Mouse (Mus musculus): Measurements from ENCODE around the gene Cadm3. TPM values are rescaled to one million over a fixed set of nuclear protein-coding genes. Genes with fewer than 3 reads are reported as not detected.
A peak's percentile ranks its signal among the peaks of the same experiment; 100 is the strongest.

Cadm3 gene
- polyA plus RNA-seq, 1 experiment from 2014 or later, result 10.1 TPM

DNA sequence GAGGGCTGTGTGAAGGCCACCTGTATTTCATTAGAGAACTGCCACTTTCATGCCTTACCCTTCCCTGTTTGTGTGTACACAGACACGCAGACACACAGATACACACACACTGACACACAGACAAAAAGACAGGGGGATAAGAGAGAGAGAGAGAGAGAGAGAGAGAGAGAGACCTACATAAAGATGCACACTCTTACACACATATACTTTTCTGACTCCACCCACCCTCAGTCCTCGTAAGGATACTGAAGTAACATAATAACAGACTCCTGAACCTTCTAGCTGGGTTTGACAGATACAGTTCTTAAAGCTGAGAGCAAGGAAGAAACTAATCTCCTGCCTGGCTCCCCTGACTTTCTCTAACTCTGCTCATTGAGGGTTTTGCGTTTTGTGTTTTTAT lies 21.9 kb upstream of the Cadm3 start:
- Histone ChIP-seq H3K9me3 (ENCODE audit: control insufficient read depth, low read depth, low read length) (no peaks in the 10 kb centered on the region), H3K4me1 (ENCODE audit: control insufficient read depth, insufficient read depth, low read length) (no peaks in the 10 kb centered on the region), H3K27me3 (ENCODE audit: control insufficient read depth, insufficient read depth, low read length) (no peaks in the 10 kb centered on the region), H3K27ac (ENCODE audit: low read length) (no peak overlapping the region), H3K9ac (replicated peaks; ENCODE audit: low read depth, low read length) (no peak overlapping the region), H3K4me2 (replicated peaks; ENCODE audit: low read depth, low read length) (peak overlapping the region; percentile 25; the same call in 1 of the 2 replicates), H3K4me3 (ENCODE audit: low read depth, low read length) (no peak overlapping the region; the same call in 1 of the 2 replicates), H3K36me3 (ENCODE audit: control insufficient read depth, insufficient read depth, low read length) (no peaks in the 10 kb centered on the region)
- 24% methylated on average over 3 of the region's 3 CpGs for WGBS
- no peak for ATAC-seq (ENCODE audit: insufficient number of reproducible peaks, insufficient read depth, low FRiP score, low read depth)

DNA sequence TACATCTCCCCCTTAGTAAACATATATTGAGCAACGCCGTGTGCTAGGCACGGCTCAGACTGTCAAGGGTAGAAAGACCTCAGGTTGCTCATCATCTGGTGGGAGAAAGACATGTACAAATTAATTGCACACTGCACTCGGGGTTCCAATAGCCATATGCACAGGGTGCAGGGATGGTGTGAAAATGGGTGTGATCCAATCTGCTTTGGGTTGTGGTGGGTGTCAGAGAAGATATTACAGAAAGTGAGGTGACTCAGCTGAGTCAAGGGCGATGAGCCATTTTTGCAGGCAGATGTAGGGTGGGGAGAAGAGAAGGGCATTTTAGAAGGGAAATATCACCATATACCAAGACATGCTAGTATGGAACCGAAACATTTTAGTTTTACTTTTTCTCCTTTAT lies 13.9 kb upstream of the Cadm3 start:
- Histone ChIP-seq H3K4me2 (replicated peaks; ENCODE audit: low read depth, low read length) (no peak overlapping the region), H3K27me3 (ENCODE audit: control insufficient read depth, insufficient read depth, low read length) (no peaks in the 10 kb centered on the region), H3K27ac (ENCODE audit: low read length) (no peak overlapping the region), H3K4me3 (ENCODE audit: low read depth, low read length) (no peak overlapping the region), H3K4me1 (ENCODE audit: control insufficient read depth, insufficient read depth, low read length) (no peaks in the 10 kb centered on the region), H3K9me3 (ENCODE audit: control insufficient read depth, low read depth, low read length) (no peaks in the 10 kb centered on the region), H3K36me3 (ENCODE audit: control insufficient read depth, insufficient read depth, low read length) (no peaks in the 10 kb centered on the region), H3K9ac (replicated peaks; ENCODE audit: low read depth, low read length) (no peak overlapping the region)
- ATAC-seq (ENCODE audit: insufficient number of reproducible peaks, insufficient read depth, low FRiP score, low read depth), result no peak
- 85% methylated on average over 6 of the region's 6 CpGs for WGBS

DNA sequence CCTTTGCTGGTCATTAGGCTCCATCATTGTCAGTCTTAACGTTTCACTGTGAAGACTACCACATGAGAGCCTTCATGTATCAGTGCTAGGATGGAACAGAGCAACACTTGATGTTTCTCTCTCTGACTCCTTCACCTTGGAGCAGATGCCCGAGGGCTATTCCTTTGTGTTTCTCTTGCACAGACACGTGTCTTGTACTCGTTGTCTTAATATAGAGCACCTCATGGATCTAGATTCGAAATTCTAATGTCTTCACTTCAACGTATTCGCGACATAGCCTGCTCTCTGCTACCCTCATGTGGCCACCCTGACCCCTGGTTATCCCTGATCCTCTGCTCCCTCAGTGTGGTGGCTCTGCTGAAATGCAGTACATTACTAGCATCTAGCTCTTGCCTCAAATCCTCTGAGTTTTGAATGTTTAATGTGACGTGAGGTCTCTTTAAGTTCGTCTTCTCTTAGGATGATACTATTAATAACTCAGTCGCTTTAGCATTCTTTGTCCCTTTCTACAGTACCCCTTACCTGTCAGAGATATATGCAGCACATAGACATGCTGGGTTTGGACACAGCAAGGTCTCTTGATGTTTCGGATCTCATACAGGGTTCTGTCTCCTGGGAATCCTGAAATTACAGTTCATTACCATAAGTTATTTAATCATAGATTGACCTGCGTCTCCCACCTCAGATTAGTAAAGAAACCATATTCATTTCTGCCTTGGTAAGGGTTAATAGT lies 10.1 kb upstream of the Cadm3 start:
- H3K9ac ChIP-seq (replicated peaks; ENCODE audit: low read depth, low read length), result no peak overlapping the region
- no peak overlapping the region for H3K27ac ChIP-seq (ENCODE audit: low read length)
- H3K9me3 ChIP-seq (ENCODE audit: control insufficient read depth, low read depth, low read length), result no peaks in the 10 kb centered on the region
- no peaks in the 10 kb centered on the region for H3K27me3 ChIP-seq (ENCODE audit: control insufficient read depth, insufficient read depth, low read length)
- 33% methylated on average over 13 of the region's 13 CpGs for WGBS
- H3K4me1 ChIP-seq (ENCODE audit: control insufficient read depth, insufficient read depth, low read length), result no peaks in the 10 kb centered on the region
- no peak overlapping the region for H3K4me2 ChIP-seq (replicated peaks; ENCODE audit: low read depth, low read length)
- ATAC-seq (ENCODE audit: insufficient number of reproducible peaks, insufficient read depth, low FRiP score, low read depth), result no peak
- H3K36me3 ChIP-seq (ENCODE audit: control insufficient read depth, insufficient read depth, low read length), result no peaks in the 10 kb centered on the region
- H3K4me3 ChIP-seq (ENCODE audit: low read depth, low read length), result no peak overlapping the region

DNA sequence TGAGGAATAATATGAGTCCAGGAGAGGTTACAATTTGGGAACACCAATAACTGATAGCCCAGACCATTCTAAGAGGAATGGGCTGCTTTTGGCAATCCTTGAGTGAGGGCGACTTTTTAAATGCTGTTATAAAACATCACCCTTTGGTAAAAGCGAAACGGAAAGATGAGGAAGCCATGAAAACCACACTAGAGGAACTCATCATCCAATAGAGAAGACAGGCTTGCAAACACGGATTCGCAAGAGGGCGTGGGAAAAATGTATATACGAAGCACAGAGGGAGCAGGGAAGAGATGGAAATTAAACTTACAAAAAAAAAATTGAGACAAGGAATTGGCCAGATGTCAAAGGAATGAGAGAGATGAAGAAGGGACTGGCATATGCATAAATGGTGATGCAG lies 6.5 kb upstream of the Cadm3 start:
- Histone ChIP-seq H3K4me3 (ENCODE audit: low read depth, low read length) (no peak overlapping the region), H3K4me2 (replicated peaks; ENCODE audit: low read depth, low read length) (no peak overlapping the region), H3K27ac (ENCODE audit: low read length) (no peak overlapping the region), H3K9me3 (ENCODE audit: control insufficient read depth, low read depth, low read length) (no peaks in the 10 kb centered on the region), H3K27me3 (ENCODE audit: control insufficient read depth, insufficient read depth, low read length) (no peaks in the 10 kb centered on the region; the same call in 1 of the 2 replicates), H3K36me3 (ENCODE audit: control insufficient read depth, insufficient read depth, low read length) (no peaks in the 10 kb centered on the region), H3K9ac (replicated peaks; ENCODE audit: low read depth, low read length) (no peak overlapping the region), H3K4me1 (ENCODE audit: control insufficient read depth, insufficient read depth, low read length) (no peaks in the 10 kb centered on the region)
- 74% methylated on average over 7 of the region's 7 CpGs for WGBS
- no peak for ATAC-seq (ENCODE audit: insufficient number of reproducible peaks, insufficient read depth, low FRiP score, low read depth)

DNA sequence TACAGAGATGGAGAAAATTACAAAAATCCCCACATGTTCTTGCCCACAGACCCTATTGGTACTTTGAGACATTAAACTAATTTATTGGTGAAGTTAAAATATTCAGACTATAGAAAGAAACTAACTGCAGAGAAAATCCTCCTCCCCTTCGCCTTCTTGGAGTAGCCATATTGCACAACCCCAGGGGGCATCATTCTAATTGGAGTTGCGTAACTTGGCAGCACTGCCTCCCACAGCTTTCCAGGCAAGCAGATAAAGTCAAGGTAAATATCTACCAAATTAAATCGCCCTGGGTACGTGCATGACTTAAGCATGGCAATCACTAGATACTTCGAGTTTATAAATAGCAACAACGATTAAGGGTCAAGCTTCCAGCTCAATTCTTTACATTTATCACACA lies 4.1 kb upstream of the Cadm3 start:
- Histone ChIP-seq H3K9me3 (ENCODE audit: control insufficient read depth, low read depth, low read length) (no peaks in the 10 kb centered on the region), H3K4me1 (ENCODE audit: control insufficient read depth, insufficient read depth, low read length) (peaks cover 4% of the 10 kb centered on the region), H3K36me3 (ENCODE audit: control insufficient read depth, insufficient read depth, low read length) (no peaks in the 10 kb centered on the region), H3K27me3 (ENCODE audit: control insufficient read depth, insufficient read depth, low read length) (no peaks in the 10 kb centered on the region; the same call in 1 of the 2 replicates), H3K9ac (replicated peaks; ENCODE audit: low read depth, low read length) (no peak overlapping the region), H3K4me3 (ENCODE audit: low read depth, low read length) (no peak overlapping the region), H3K27ac (ENCODE audit: low read length) (no peak overlapping the region), H3K4me2 (replicated peaks; ENCODE audit: low read depth, low read length) (no peak overlapping the region)
- 76% methylated on average over 6 of the region's 6 CpGs for WGBS
- no peak for ATAC-seq (ENCODE audit: insufficient number of reproducible peaks, insufficient read depth, low FRiP score, low read depth)

DNA sequence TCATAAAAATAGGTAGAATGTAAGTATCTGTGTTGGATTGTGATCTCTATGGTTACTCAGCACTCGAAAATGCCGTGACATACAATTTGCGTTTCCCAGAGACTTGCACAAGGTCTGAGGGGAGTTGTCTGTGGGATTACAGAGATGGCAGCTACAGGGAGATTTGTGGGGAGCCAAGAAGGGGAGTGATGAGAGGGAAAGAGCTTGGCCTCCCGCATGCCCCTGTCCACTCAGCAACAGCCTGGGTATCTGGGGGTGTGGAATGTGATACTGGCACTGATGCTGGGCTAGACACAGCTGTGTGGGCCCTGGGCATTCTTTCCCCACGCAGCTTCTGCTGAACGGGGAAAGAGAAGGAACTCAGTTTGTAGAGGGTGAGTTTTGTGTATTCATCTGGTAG lies 3.0 kb upstream of the Cadm3 start:
- Histone ChIP-seq H3K9ac (replicated peaks; ENCODE audit: low read depth, low read length) (no peak overlapping the region), H3K27me3 (ENCODE audit: control insufficient read depth, insufficient read depth, low read length) (no peaks in the 10 kb centered on the region; the same call in 1 of the 2 replicates), H3K27ac (ENCODE audit: low read length) (no peak overlapping the region), H3K4me1 (ENCODE audit: control insufficient read depth, insufficient read depth, low read length) (peaks cover 10% of the 10 kb centered on the region), H3K4me3 (ENCODE audit: low read depth, low read length) (no peak overlapping the region), H3K9me3 (ENCODE audit: control insufficient read depth, low read depth, low read length) (no peaks in the 10 kb centered on the region), H3K36me3 (ENCODE audit: control insufficient read depth, insufficient read depth, low read length) (no peaks in the 10 kb centered on the region), H3K4me2 (replicated peaks; ENCODE audit: low read depth, low read length) (no peak overlapping the region)
- no peak for ATAC-seq (ENCODE audit: insufficient number of reproducible peaks, insufficient read depth, low FRiP score, low read depth)
- WGBS, result 65% methylated on average over 6 of the region's 6 CpGs

DNA sequence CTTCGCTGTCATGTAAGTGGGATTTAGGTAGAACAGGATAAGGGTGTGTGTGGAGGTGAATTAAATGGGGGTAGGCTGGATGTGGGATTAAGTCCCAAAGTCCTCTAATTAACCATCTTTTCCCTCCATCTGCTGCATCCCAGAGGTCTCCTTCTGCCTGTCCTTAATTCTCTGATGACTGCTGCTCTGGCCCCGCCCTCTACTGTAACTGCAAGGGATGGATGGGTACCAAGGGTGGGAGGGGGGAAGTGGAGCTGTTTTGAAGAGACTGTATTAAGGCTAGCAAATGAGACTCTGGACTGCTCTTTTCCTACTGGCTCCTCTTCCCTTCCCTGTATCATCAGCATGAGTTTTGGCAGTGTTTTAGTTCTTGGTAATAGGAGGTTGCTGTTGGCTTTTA lies 2.1 kb upstream of the Cadm3 start:
- H3K36me3 ChIP-seq (ENCODE audit: control insufficient read depth, insufficient read depth, low read length), result no peaks in the 10 kb centered on the region
- peaks cover 10% of the 10 kb centered on the region for H3K4me1 ChIP-seq (ENCODE audit: control insufficient read depth, insufficient read depth, low read length)
- H3K4me3 ChIP-seq (ENCODE audit: low read depth, low read length), result no peak overlapping the region
- H3K9me3 ChIP-seq (ENCODE audit: control insufficient read depth, low read depth, low read length), result no peaks in the 10 kb centered on the region
- ATAC-seq (ENCODE audit: insufficient number of reproducible peaks, insufficient read depth, low FRiP score, low read depth), result no peak
- H3K4me2 ChIP-seq (replicated peaks; ENCODE audit: low read depth, low read length), result no peak overlapping the region
- WGBS, result 66% methylated on average over 2 of the region's 2 CpGs
- no peak overlapping the region for H3K9ac ChIP-seq (replicated peaks; ENCODE audit: low read depth, low read length)
- no peaks in the 10 kb centered on the region; the same call in 1 of the 2 replicates for H3K27me3 ChIP-seq (ENCODE audit: control insufficient read depth, insufficient read depth, low read length)
- no peak overlapping the region for H3K27ac ChIP-seq (ENCODE audit: low read length)

DNA sequence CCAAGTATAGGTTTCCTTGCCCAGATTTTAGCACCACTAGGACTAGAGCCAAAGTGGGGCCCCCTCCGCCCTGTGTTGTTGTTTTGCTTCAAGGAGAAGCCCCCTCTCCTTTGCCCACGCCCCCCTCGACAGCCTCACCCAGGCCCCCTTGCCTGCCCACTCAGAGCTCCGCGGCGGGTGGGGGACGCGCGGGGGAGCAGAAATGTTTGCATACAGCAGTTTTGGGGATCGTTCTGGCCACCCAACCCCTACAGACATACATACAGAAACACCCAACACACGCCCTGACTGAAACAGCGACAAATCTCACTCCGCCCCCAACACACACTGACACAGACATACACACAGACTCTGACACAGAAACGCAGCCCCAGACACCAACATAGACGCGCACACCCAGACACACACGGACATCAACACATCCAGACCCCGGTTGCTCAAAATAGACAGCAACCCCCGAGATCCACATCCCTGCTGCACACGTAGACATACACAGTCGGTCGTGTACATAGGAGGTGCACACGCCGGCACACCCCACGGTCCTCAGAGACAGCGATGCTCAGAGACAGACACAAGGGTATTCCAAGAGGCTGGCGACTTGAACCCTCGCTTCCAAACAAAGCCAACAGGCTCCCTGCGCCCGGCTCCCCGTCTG lies 667 bp downstream of the Cadm3 start:
- WGBS, result under 1% methylated on average over 31 of the region's 31 CpGs
- 0 out of 2 replicates have a peak overlapping the region, but pooled peaks have one; percentile 28 for H3K9ac ChIP-seq (replicated peaks; ENCODE audit: low read depth, low read length)

More for the DNA sequence above, 667 bp downstream of the Cadm3 start:
- peaks cover 10% of the 10 kb centered on the region for H3K4me1 ChIP-seq (ENCODE audit: control insufficient read depth, insufficient read depth, low read length)
- H3K4me2 ChIP-seq (replicated peaks; ENCODE audit: low read depth, low read length), result peak overlapping the region; percentile 92
- no peaks in the 10 kb centered on the region for H3K36me3 ChIP-seq (ENCODE audit: control insufficient read depth, insufficient read depth, low read length)
- no peaks in the 10 kb centered on the region; the same call in 1 of the 2 replicates for H3K27me3 ChIP-seq (ENCODE audit: control insufficient read depth, insufficient read depth, low read length)
- ATAC-seq (ENCODE audit: insufficient number of reproducible peaks, insufficient read depth, low FRiP score, low read depth), result peak; percentile 34; the same call in 1 of the 2 replicates
- no peak overlapping the region for H3K27ac ChIP-seq (ENCODE audit: low read length)
- no peaks in the 10 kb centered on the region for H3K9me3 ChIP-seq (ENCODE audit: control insufficient read depth, low read depth, low read length)
- H3K4me3 ChIP-seq (ENCODE audit: low read depth, low read length), result peak overlapping the region; percentile 52

All from stomach, embryonic 14.5 days (tissue).